Mouse (Mus musculus) cerebellum, adult 2 months (tissue): Measurements from ENCODE around the gene Gipc3.

ENCODE experiments used
- CTCF ChIP-seq: fragments of 200-500 bp; IDR thresholded peaks from 2 replicates; pipeline ENCODE4 v1.5.1; 2011; ENCODE audit warnings: low read depth, mild to moderate bottlenecking, control low read depth, low read length, moderate library complexity, borderline replicate concordance; ENCODE audit not compliant: insufficient read depth
- POLR2A ChIP-seq: fragments of 200-500 bp; IDR thresholded peaks from 2 replicates; pipeline ENCODE4 v1.6.1; 2011; ENCODE audit warnings: low read length, control low read depth, borderline replicate concordance; ENCODE audit not compliant: insufficient read depth

DNA sequence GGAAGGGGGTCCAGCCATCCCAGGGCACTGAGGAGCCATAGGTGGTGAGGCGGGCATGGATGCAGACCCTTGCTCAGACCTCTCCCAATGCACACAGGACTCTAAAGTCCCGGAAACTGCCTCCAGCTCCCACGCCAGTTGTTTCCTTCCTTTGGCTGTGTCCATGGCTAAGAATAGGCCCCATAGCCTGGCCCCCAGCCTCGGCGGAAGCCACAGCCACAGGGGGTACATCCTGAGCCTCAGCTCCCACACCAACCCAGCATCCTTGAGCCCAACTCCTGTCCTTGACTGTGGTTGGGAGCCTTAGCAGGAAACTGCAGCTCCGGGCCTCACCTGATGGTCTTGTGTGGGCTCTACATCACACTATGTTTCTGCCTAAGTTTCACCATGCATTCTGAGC is 16.2 kb downstream of the Gipc3 start:
- TF ChIP-seq CTCF (no peak), POLR2A (no peak)
